Mouse (Mus musculus): ENCODE results near the gene Scyl2. TPM values are rescaled to one million over a fixed set of nuclear protein-coding genes. Genes with fewer than 3 reads are reported as not detected.
A peak's percentile ranks its signal among the peaks of the same experiment; 100 is the strongest.

Gene Scyl2
- polyA plus RNA-seq (2015; fragmentation: Nextera tagmentation; extraction: Ambion mirVana): 9.5 and 9.8 TPM in 2 replicates

GRCm38 (mm10) chr10:89686139-89686808, at the start of gene Scyl2:
Scyl2 (minus strand) TSS chr10:89686285.
- peak; percentile 99 for ATAC-seq
- no peaks in the 10 kb centered on the region for H3K27me3 ChIP-seq (replicated peaks; ENCODE audit: control insufficient read depth, insufficient read depth, low read length)
- no peaks in the 10 kb centered on the region for H3K9me3 ChIP-seq (ENCODE audit: control insufficient read depth, low read length)
- H3K27ac ChIP-seq (ENCODE audit: low read length): peak within 1 kb of the TSS; percentile 75
- H3K4me2 ChIP-seq (ENCODE audit: low read length): peak within 1 kb of the TSS; percentile 74
- H3K4me3 ChIP-seq (replicated peaks; ENCODE audit: low read length): peak within 1 kb of the TSS; percentile 98
- 6% methylated on average over 31 of the region's 31 CpGs for WGBS
- peak within 1 kb of the TSS; percentile 98 for H3K9ac ChIP-seq (replicated peaks; ENCODE audit: low read depth, low read length)
- peaks cover 19% of the 10 kb centered on the region for H3K4me1 ChIP-seq (replicated peaks; ENCODE audit: control insufficient read depth, insufficient read depth, low read length)
- no peaks in the 10 kb centered on the region for H3K36me3 ChIP-seq (ENCODE audit: control insufficient read depth, insufficient read depth)

GRCm38 (mm10) chr10:89732001-89732794, 46.1 kb upstream of the Scyl2 start, which contains the start of gene Actr6:
Actr6 (minus strand) TSS chr10:89732295.
- H3K9me3 ChIP-seq (ENCODE audit: control insufficient read depth, low read length): no peaks in the 10 kb centered on the region
- H3K4me3 ChIP-seq (replicated peaks; ENCODE audit: low read length): peak within 1 kb of the TSS; percentile 80
- no peaks in the 10 kb centered on the region for H3K36me3 ChIP-seq (ENCODE audit: control insufficient read depth, insufficient read depth)
- ATAC-seq: peak; percentile 100
- peak within 1 kb of the TSS; percentile 73 for H3K9ac ChIP-seq (replicated peaks; ENCODE audit: low read depth, low read length)
- peaks cover 18% of the 10 kb centered on the region for H3K4me1 ChIP-seq (replicated peaks; ENCODE audit: control insufficient read depth, insufficient read depth, low read length)
- H3K4me2 ChIP-seq (ENCODE audit: low read length): peak within 1 kb of the TSS; percentile 89
- under 1% methylated on average over 49 of the region's 49 CpGs for WGBS
- H3K27me3 ChIP-seq (replicated peaks; ENCODE audit: control insufficient read depth, insufficient read depth, low read length): 0 out of 2 replicates have a peak, but pooled peaks cover 3% of the 10 kb centered on the region
- H3K27ac ChIP-seq (ENCODE audit: low read length): peak within 1 kb of the TSS; percentile 90

- Histone ChIP-seq H3K27ac (ENCODE audit: low read length) (peak overlapping the region; percentile 90), H3K4me3 (replicated peaks; ENCODE audit: low read length) (peak overlapping the region; percentile 80), H3K27me3 (replicated peaks; ENCODE audit: control insufficient read depth, insufficient read depth, low read length) (no peaks in the 10 kb centered on the region), H3K4me2 (ENCODE audit: low read length) (peak overlapping the region; percentile 89), H3K9me3 (ENCODE audit: control insufficient read depth, low read length) (no peaks in the 10 kb centered on the region), H3K9ac (replicated peaks; ENCODE audit: low read depth, low read length) (peak overlapping the region; percentile 73), H3K4me1 (replicated peaks; ENCODE audit: control insufficient read depth, insufficient read depth, low read length) (peaks cover 18% of the 10 kb centered on the region), H3K36me3 (ENCODE audit: control insufficient read depth, insufficient read depth) (no peaks in the 10 kb centered on the region)
- no peak for ATAC-seq
- 12% methylated on average over 5 of the region's 5 CpGs for WGBS
Observed at GRCm38 (mm10) chr10:89731341-89731740, 45.3 kb upstream of the Scyl2 start.

GRCm38 (mm10) chr10:89730386-89730785, 44.3 kb upstream of the Scyl2 start:
- Histone ChIP-seq H3K4me2 (ENCODE audit: low read length) (no peak overlapping the region), H3K27ac (ENCODE audit: low read length) (no peak overlapping the region), H3K27me3 (replicated peaks; ENCODE audit: control insufficient read depth, insufficient read depth, low read length) (no peaks in the 10 kb centered on the region), H3K9ac (replicated peaks; ENCODE audit: low read depth, low read length) (no peak overlapping the region), H3K4me3 (replicated peaks; ENCODE audit: low read length) (no peak overlapping the region), H3K4me1 (replicated peaks; ENCODE audit: control insufficient read depth, insufficient read depth, low read length) (peaks cover 18% of the 10 kb centered on the region), H3K36me3 (ENCODE audit: control insufficient read depth, insufficient read depth) (peaks cover 3% of the 10 kb centered on the region; the same call in 1 of the 2 replicates), H3K9me3 (ENCODE audit: control insufficient read depth, low read length) (no peaks in the 10 kb centered on the region)
- 82% methylated on average over 6 of the region's 6 CpGs for WGBS
- no peak for ATAC-seq

GRCm38 (mm10) chr10:89722247-89723195, 36.4 kb upstream of the Scyl2 start:
- Histone ChIP-seq H3K36me3 (ENCODE audit: control insufficient read depth, insufficient read depth) (peaks cover 15% of the 10 kb centered on the region), H3K4me2 (ENCODE audit: low read length) (no peak overlapping the region), H3K27me3 (replicated peaks; ENCODE audit: control insufficient read depth, insufficient read depth, low read length) (no peaks in the 10 kb centered on the region), H3K9ac (replicated peaks; ENCODE audit: low read depth, low read length) (no peak overlapping the region), H3K4me3 (replicated peaks; ENCODE audit: low read length) (no peak overlapping the region), H3K9me3 (ENCODE audit: control insufficient read depth, low read length) (no peaks in the 10 kb centered on the region), H3K27ac (ENCODE audit: low read length) (no peak overlapping the region), H3K4me1 (replicated peaks; ENCODE audit: control insufficient read depth, insufficient read depth, low read length) (no peaks in the 10 kb centered on the region)
- ATAC-seq: no peak
- WGBS: 90% methylated on average over 14 of the region's 14 CpGs

- Histone ChIP-seq H3K4me2 (ENCODE audit: low read length) (no peak overlapping the region), H3K36me3 (ENCODE audit: control insufficient read depth, insufficient read depth) (peaks cover 15% of the 10 kb centered on the region), H3K27me3 (replicated peaks; ENCODE audit: control insufficient read depth, insufficient read depth, low read length) (no peaks in the 10 kb centered on the region), H3K4me3 (replicated peaks; ENCODE audit: low read length) (no peak overlapping the region), H3K27ac (ENCODE audit: low read length) (no peak overlapping the region), H3K4me1 (replicated peaks; ENCODE audit: control insufficient read depth, insufficient read depth, low read length) (no peaks in the 10 kb centered on the region), H3K9me3 (ENCODE audit: control insufficient read depth, low read length) (no peaks in the 10 kb centered on the region), H3K9ac (replicated peaks; ENCODE audit: low read depth, low read length) (no peak overlapping the region)
- 95% methylated on average over 3 of the region's 3 CpGs for WGBS
- no peak for ATAC-seq
Observed at GRCm38 (mm10) chr10:89720796-89721195, 34.7 kb upstream of the Scyl2 start.

GRCm38 (mm10) chr10:89720252-89720651, 34.2 kb upstream of the Scyl2 start:
- H3K27ac ChIP-seq (ENCODE audit: low read length): no peak overlapping the region
- ATAC-seq: no peak
- no peak overlapping the region for H3K4me2 ChIP-seq (ENCODE audit: low read length)
- H3K9me3 ChIP-seq (ENCODE audit: control insufficient read depth, low read length): no peaks in the 10 kb centered on the region
- no peak overlapping the region for H3K4me3 ChIP-seq (replicated peaks; ENCODE audit: low read length)
- H3K36me3 ChIP-seq (ENCODE audit: control insufficient read depth, insufficient read depth): peaks cover 14% of the 10 kb centered on the region
- H3K4me1 ChIP-seq (replicated peaks; ENCODE audit: control insufficient read depth, insufficient read depth, low read length): no peaks in the 10 kb centered on the region
- no peaks in the 10 kb centered on the region for H3K27me3 ChIP-seq (replicated peaks; ENCODE audit: control insufficient read depth, insufficient read depth, low read length)
- no peak overlapping the region for H3K9ac ChIP-seq (replicated peaks; ENCODE audit: low read depth, low read length)

- no peak for ATAC-seq
- H3K36me3 ChIP-seq (ENCODE audit: control insufficient read depth, insufficient read depth): peaks cover 24% of the 10 kb centered on the region
- WGBS: 91% methylated on average over 10 of the region's 10 CpGs
Observed at GRCm38 (mm10) chr10:89714910-89715309, 28.8 kb upstream of the Scyl2 start.

More at GRCm38 (mm10) chr10:89714910-89715309, 28.8 kb upstream of the Scyl2 start:
- no peak overlapping the region for H3K4me3 ChIP-seq (replicated peaks; ENCODE audit: low read length)
- no peaks in the 10 kb centered on the region for H3K27me3 ChIP-seq (replicated peaks; ENCODE audit: control insufficient read depth, insufficient read depth, low read length)
- no peaks in the 10 kb centered on the region for H3K4me1 ChIP-seq (replicated peaks; ENCODE audit: control insufficient read depth, insufficient read depth, low read length)
- H3K27ac ChIP-seq (ENCODE audit: low read length): no peak overlapping the region
- H3K9me3 ChIP-seq (ENCODE audit: control insufficient read depth, low read length): no peaks in the 10 kb centered on the region
- H3K4me2 ChIP-seq (ENCODE audit: low read length): no peak overlapping the region
- H3K9ac ChIP-seq (replicated peaks; ENCODE audit: low read depth, low read length): no peak overlapping the region

Data from forebrain, embryonic 16.5 days (tissue).